Mouse (Mus musculus): Measurements from ENCODE around the gene Rph3al. TPM values are rescaled to one million over a fixed set of nuclear protein-coding genes. Genes with fewer than 3 reads are reported as not detected.
A peak's percentile ranks its signal among the peaks of the same experiment; 100 is the strongest.

The Rph3al gene
- total RNA-seq, 1 experiment = 0.71 TPM

- H3K9ac ChIP-seq (ENCODE audit: insufficient read depth, low read depth, low read length, poor library complexity, severe bottlenecking) = no peak overlapping the region
- DNase-seq (ENCODE audit: low read depth, low spot score) = no peak
- no peaks in the 10 kb centered on the region for H3K9me3 ChIP-seq (ENCODE audit: control insufficient read depth, insufficient read depth, low read depth, low read length)
- H3K27ac ChIP-seq (ENCODE audit: insufficient read depth, low read depth, low read length, poor library complexity, severe bottlenecking) = no peak overlapping the region
- H3K4me3 ChIP-seq (ENCODE audit: insufficient read depth in 1 of 2, low read depth in 1 of 2, low read length in 2 of 2, poor library complexity in 1 of 2, severe bottlenecking in 1 of 2) = no peak overlapping the region
- H3K4me1 ChIP-seq (ENCODE audit: control insufficient read depth in 2 of 2, insufficient read depth in 2 of 2, low read length in 2 of 2, poor library complexity in 1 of 2) = no peaks in the 10 kb centered on the region
- no peaks in the 10 kb centered on the region for H3K36me3 ChIP-seq (ENCODE audit: control insufficient read depth, insufficient read depth, low read length, poor library complexity, severe bottlenecking)
- TF ChIP-seq HCFC1 (IDR thresholded peaks at IDR 0.05; ENCODE audit: borderline replicate concordance, insufficient read depth, low read length) = no peak
- in situ Hi-C loops (cut with MboI; ENCODE audit: low sequenced_read_pairs in 2 of 2, unreplicated experiment in 2 of 2) = no loop called here
These were observed 34.0 kb upstream of the Rph3al start for GRCm38 (mm10) chr11:75972188-75972587.

GRCm38 (mm10) chr11:75970629-75971028 lies 32.4 kb upstream of the Rph3al start:
- Histone ChIP-seq H3K9ac (ENCODE audit: insufficient read depth, low read depth, low read length, poor library complexity, severe bottlenecking) (no peak overlapping the region), H3K9me3 (ENCODE audit: control insufficient read depth, insufficient read depth, low read depth, low read length) (no peaks in the 10 kb centered on the region), H3K4me3 (ENCODE audit: insufficient read depth in 1 of 2, low read depth in 1 of 2, low read length in 2 of 2, poor library complexity in 1 of 2, severe bottlenecking in 1 of 2) (no peak overlapping the region), H3K4me1 (ENCODE audit: control insufficient read depth in 2 of 2, insufficient read depth in 2 of 2, low read length in 2 of 2, poor library complexity in 1 of 2) (no peaks in the 10 kb centered on the region), H3K27ac (ENCODE audit: insufficient read depth, low read depth, low read length, poor library complexity, severe bottlenecking) (no peak overlapping the region), H3K36me3 (ENCODE audit: control insufficient read depth, insufficient read depth, low read length, poor library complexity, severe bottlenecking) (no peaks in the 10 kb centered on the region)
- no peak for TF ChIP-seq ZC3H11A (IDR thresholded peaks at IDR 0.05; ENCODE audit: borderline replicate concordance, low read depth, low read length)
- no peak for TF ChIP-seq CHD2 (IDR thresholded peaks at IDR 0.05; ENCODE audit: low read depth, low read length)
- TF ChIP-seq HCFC1 (IDR thresholded peaks at IDR 0.05; ENCODE audit: borderline replicate concordance, insufficient read depth, low read length) = no peak
- TF ChIP-seq MAFK (IDR thresholded peaks at IDR 0.05; ENCODE audit: insufficient read depth, low read depth, low read length) = no peak
- 0 out of 2 replicates have a peak, but pooled peaks have one; percentile 16 for TF ChIP-seq ZNF384 (IDR thresholded peaks at IDR 0.05; ENCODE audit: low read depth, low read length)
- in situ Hi-C loops (cut with MboI; ENCODE audit: low sequenced_read_pairs in 2 of 2, unreplicated experiment in 2 of 2) = no loop called here
- DNase-seq (ENCODE audit: low read depth, low spot score) = no peak

DNA sequence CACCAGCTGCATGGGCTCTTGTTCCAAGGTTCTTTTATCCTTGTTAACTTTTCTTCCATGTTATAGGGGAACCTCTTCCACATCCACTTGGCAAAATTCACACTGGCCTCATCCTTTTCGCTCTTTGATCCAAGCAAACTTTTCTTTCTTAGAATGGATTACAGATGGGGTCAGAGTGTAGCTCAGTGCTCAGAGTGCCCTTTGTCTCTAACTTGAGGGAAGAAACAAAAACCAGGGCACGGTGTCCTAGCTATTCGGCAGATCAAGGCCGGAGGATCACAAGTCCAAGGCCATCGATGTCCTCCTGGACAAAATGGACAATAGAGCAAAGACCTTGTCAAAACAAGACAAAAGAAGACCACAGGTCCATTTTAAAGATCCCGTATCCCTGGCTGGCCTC lies 30.5 kb upstream of the Rph3al start:
- in situ Hi-C loops (cut with MboI; ENCODE audit: low sequenced_read_pairs in 2 of 2, unreplicated experiment in 2 of 2) = no loop called here
- Histone ChIP-seq H3K9me3 (ENCODE audit: control insufficient read depth, insufficient read depth, low read depth, low read length) (no peaks in the 10 kb centered on the region), H3K4me1 (ENCODE audit: control insufficient read depth in 2 of 2, insufficient read depth in 2 of 2, low read length in 2 of 2, poor library complexity in 1 of 2) (no peaks in the 10 kb centered on the region), H3K27ac (ENCODE audit: insufficient read depth, low read depth, low read length, poor library complexity, severe bottlenecking) (no peak overlapping the region), H3K36me3 (ENCODE audit: control insufficient read depth, insufficient read depth, low read length, poor library complexity, severe bottlenecking) (no peaks in the 10 kb centered on the region), H3K4me3 (ENCODE audit: insufficient read depth in 1 of 2, low read depth in 1 of 2, low read length in 2 of 2, poor library complexity in 1 of 2, severe bottlenecking in 1 of 2) (no peak overlapping the region), H3K9ac (ENCODE audit: insufficient read depth, low read depth, low read length, poor library complexity, severe bottlenecking) (no peak overlapping the region)
- no peak for TF ChIP-seq HCFC1 (IDR thresholded peaks at IDR 0.05; ENCODE audit: borderline replicate concordance, insufficient read depth, low read length)
- DNase-seq (ENCODE audit: low read depth, low spot score) = no peak

DNA sequence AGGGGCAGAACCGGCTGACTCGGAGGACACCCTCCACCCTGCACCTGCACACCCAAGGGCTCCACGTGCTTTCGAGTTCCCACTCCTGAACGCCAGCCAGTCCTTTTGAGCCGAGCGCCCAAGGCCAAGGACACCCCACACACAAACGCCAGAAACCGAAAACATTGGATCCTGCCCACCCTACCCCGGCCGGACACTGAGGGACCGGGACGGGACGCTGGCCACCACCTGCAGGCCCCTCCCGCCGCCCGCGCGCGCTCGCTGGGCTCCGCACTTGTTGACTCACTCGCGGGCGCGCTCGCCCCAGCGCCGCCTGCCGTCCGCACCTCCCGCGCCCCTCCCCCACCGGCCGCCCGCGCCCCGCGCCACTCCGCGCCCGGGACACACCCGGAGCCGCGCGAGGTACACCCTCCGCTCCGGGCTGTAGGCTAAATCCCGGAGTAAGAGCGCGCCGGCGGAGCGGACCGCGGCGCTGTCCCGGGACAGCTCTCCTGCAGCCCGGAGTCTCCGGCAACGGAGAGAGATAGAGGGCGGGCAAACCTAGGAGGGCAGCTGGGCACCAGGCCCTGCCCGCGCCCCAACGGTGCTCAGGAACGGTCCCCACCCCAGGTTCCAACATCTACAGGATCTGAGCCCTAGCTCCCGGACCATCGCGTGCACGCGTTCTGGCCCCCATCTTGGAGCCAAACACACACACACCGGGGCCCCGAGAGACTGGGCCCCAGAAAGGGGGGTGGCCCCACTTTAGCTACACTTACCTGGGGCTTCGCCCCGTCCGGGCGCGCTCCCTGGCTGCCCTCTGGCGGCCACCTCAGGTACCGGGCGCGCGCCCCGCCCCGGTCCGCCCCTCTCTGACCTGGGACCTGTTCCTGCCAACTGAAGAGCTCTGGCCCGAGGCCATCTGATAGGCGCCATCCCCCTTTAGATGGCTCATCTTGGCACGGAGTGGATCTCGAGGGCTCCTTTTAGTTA lies 28.5 kb upstream of the Rph3al start:
- no peak for TF ChIP-seq CHD2 (IDR thresholded peaks at IDR 0.05; ENCODE audit: low read depth, low read length)
- TF ChIP-seq ZNF384 (IDR thresholded peaks at IDR 0.05; ENCODE audit: low read depth, low read length) = no peak
- 0 out of 2 replicates have a peak, but pooled peaks have one; percentile 25 for TF ChIP-seq ZC3H11A (IDR thresholded peaks at IDR 0.05; ENCODE audit: borderline replicate concordance, low read depth, low read length)
- no peak for TF ChIP-seq HCFC1 (IDR thresholded peaks at IDR 0.05; ENCODE audit: borderline replicate concordance, insufficient read depth, low read length)

More for the DNA sequence above, 28.5 kb upstream of the Rph3al start:
- Histone ChIP-seq H3K4me3 (ENCODE audit: insufficient read depth in 1 of 2, low read depth in 1 of 2, low read length in 2 of 2, poor library complexity in 1 of 2, severe bottlenecking in 1 of 2) (peak overlapping the region; percentile 84 to 85), H3K9me3 (ENCODE audit: control insufficient read depth, insufficient read depth, low read depth, low read length) (no peaks in the 10 kb centered on the region), H3K27ac (ENCODE audit: insufficient read depth, low read depth, low read length, poor library complexity, severe bottlenecking) (no peak overlapping the region), H3K4me1 (ENCODE audit: control insufficient read depth in 2 of 2, insufficient read depth in 2 of 2, low read length in 2 of 2, poor library complexity in 1 of 2) (no peaks in the 10 kb centered on the region), H3K36me3 (ENCODE audit: control insufficient read depth, insufficient read depth, low read length, poor library complexity, severe bottlenecking) (no peaks in the 10 kb centered on the region), H3K9ac (ENCODE audit: insufficient read depth, low read depth, low read length, poor library complexity, severe bottlenecking) (peak overlapping the region; percentile 59)
- in situ Hi-C loops (cut with MboI; ENCODE audit: low sequenced_read_pairs in 2 of 2, unreplicated experiment in 2 of 2) = no loop called here
- peak; percentile 59 for DNase-seq (ENCODE audit: low read depth, low spot score)
